Mouse (Mus musculus): ENCODE results near the gene Nadsyn1. TPM values are rescaled to one million over a fixed set of nuclear protein-coding genes. Genes with fewer than 3 reads are reported as not detected.

Nadsyn1 gene
- polyA plus RNA-seq (2014; fragmentation: Nextera tagmentation; extraction: Ambion mirVana): 6.5 and 7.1 TPM in 2 replicates

- under 1% methylated on average over 40 of the region's 40 CpGs for WGBS
Observed at GRCm38 (mm10) chr7:143822375-143823265, at the start of gene Nadsyn1, which contains the start of gene Dhcr7. Nadsyn1 (minus strand) TSS chr7:143822849. Dhcr7 (plus strand) TSS chr7:143823145.

GRCm38 (mm10) chr7:143868874-143869273 is 46.2 kb upstream of the Nadsyn1 start:
- H3K4me1 ChIP-seq (ENCODE audit: control insufficient read depth, insufficient read depth, low read length): no peaks in the 10 kb centered on the region
- H3K4me2 ChIP-seq (ENCODE audit: low read length): no peak overlapping the region
- no peaks in the 10 kb centered on the region for H3K9me3 ChIP-seq (ENCODE audit: control insufficient read depth, low read length)
- no peak for ATAC-seq (ENCODE audit: low FRiP score, low TSS enrichment)
- no peaks in the 10 kb centered on the region for H3K27me3 ChIP-seq (ENCODE audit: control insufficient read depth, insufficient read depth, low read length)
- no peak for DNase-seq
- H3K4me3 ChIP-seq (replicated peaks; ENCODE audit: low read depth, low read length): no peak overlapping the region
- H3K36me3 ChIP-seq (ENCODE audit: control insufficient read depth, insufficient read depth, low read length): no peaks in the 10 kb centered on the region
- no peak overlapping the region for H3K9ac ChIP-seq (replicated peaks; ENCODE audit: low read length)
- WGBS: 89% methylated on average over 4 of the region's 4 CpGs
- H3K27ac ChIP-seq (replicated peaks; ENCODE audit: low read depth, low read length): no peak overlapping the region

More at GRCm38 (mm10) chr7:143822375-143823265, at the start of gene Nadsyn1, which contains the start of gene Dhcr7:
- Histone ChIP-seq H3K4me3 (replicated peaks; ENCODE audit: low read depth, low read length) (peak within 1 kb of the TSS; percentile 55), H3K4me1 (ENCODE audit: control insufficient read depth, insufficient read depth, low read length) (peaks cover 12% of the 10 kb centered on the region), H3K9ac (replicated peaks; ENCODE audit: low read length) (peak within 1 kb of the TSS; percentile 62), H3K4me2 (ENCODE audit: low read length) (peak within 1 kb of the TSS; percentile 63), H3K9me3 (ENCODE audit: control insufficient read depth, low read length) (no peaks in the 10 kb centered on the region), H3K27me3 (ENCODE audit: control insufficient read depth, insufficient read depth, low read length) (no peaks in the 10 kb centered on the region), H3K36me3 (ENCODE audit: control insufficient read depth, insufficient read depth, low read length) (0 out of 2 replicates have a peak, but pooled peaks cover 7% of the 10 kb centered on the region), H3K27ac (replicated peaks; ENCODE audit: low read depth, low read length) (peak within 1 kb of the TSS; percentile 71)
- DNase-seq: peak; percentile 99
- ATAC-seq (ENCODE audit: low FRiP score, low TSS enrichment): peak; percentile 99

DNA sequence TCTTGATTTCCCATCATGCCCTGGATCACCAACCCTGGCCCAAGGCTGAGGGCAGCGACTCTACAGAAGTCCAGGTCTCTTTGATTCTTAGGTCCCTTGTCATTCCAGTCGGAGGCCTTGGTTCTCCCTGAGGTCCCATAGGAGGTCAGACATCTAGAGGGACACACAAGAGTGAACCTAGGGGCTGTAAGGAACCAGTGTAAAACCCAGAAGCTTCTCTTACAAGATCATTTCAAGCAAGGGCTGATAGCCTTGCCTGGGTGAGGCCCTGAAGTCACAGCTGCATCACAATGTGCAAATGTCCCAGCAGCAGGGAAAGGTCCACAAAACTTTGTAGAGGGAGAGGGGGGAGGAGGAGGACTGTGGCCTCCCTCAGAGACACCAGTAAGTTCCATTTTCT is 43.9 kb upstream of the Nadsyn1 start, which contains the start of gene Gm498:
Gene Gm498, plus strand, starts transcription at position 301 of the 400 bp plus-strand sequence.
- H3K9ac ChIP-seq (replicated peaks; ENCODE audit: low read length): no peak within 1 kb of the TSS
- no peak within 1 kb of the TSS for H3K27ac ChIP-seq (replicated peaks; ENCODE audit: low read depth, low read length)
- H3K27me3 ChIP-seq (ENCODE audit: control insufficient read depth, insufficient read depth, low read length): no peaks in the 10 kb centered on the region
- 90% methylated on average over 2 of the region's 2 CpGs for WGBS
- H3K4me3 ChIP-seq (replicated peaks; ENCODE audit: low read depth, low read length): no peak within 1 kb of the TSS
- no peak for ATAC-seq (ENCODE audit: low FRiP score, low TSS enrichment)
- no peaks in the 10 kb centered on the region for H3K36me3 ChIP-seq (ENCODE audit: control insufficient read depth, insufficient read depth, low read length)
- no peak within 1 kb of the TSS for H3K4me2 ChIP-seq (ENCODE audit: low read length)
- H3K4me1 ChIP-seq (ENCODE audit: control insufficient read depth, insufficient read depth, low read length): no peaks in the 10 kb centered on the region
- no peaks in the 10 kb centered on the region for H3K9me3 ChIP-seq (ENCODE audit: control insufficient read depth, low read length)
- no peak for DNase-seq

DNA sequence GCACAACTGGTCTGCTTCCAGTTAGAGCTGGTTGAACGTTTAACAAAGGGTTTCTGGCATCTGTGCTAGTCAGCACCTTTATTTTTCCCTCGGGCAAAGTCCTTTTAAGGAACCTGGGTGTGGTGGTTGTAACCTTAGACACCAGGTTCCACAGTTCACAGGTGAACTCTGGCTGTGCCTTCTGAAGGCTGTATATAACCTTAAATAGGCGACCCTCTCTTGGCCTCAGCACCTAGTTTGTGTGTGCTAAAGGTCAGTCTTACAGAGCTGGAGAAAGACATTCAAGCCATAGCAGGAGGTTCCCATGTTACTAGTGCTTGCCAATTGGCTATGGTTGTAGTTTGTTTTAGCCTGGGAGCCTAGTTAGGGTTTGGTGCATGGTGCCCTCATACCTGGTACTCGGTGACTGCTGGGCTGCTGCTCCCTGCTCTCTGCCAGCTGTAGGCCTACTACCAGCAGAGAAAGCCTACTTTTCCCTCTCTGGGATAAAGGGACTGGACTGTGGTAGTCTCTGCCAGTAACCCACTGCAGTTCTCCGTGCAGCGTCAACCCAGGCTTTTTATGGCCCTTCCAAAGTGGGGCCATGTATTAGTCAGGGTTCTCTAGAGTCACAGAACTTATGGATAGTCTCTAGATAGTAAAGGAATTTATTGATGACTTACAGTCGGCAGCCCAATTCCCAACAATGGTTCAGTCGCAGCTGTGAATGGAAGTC is 26.3 kb upstream of the Nadsyn1 start:
- no peak overlapping the region for H3K27ac ChIP-seq (replicated peaks; ENCODE audit: low read depth, low read length)
- H3K9ac ChIP-seq (replicated peaks; ENCODE audit: low read length): no peak overlapping the region
- ATAC-seq (ENCODE audit: low FRiP score, low TSS enrichment): no peak
- no peaks in the 10 kb centered on the region for H3K9me3 ChIP-seq (ENCODE audit: control insufficient read depth, low read length)
- H3K4me1 ChIP-seq (ENCODE audit: control insufficient read depth, insufficient read depth, low read length): no peaks in the 10 kb centered on the region
- H3K27me3 ChIP-seq (ENCODE audit: control insufficient read depth, insufficient read depth, low read length): no peaks in the 10 kb centered on the region
- WGBS: 96% methylated on average over 7 of the region's 8 CpGs
- H3K36me3 ChIP-seq (ENCODE audit: control insufficient read depth, insufficient read depth, low read length): peaks cover 52% of the 10 kb centered on the region
- DNase-seq: no peak
- H3K4me2 ChIP-seq (ENCODE audit: low read length): no peak overlapping the region
- H3K4me3 ChIP-seq (replicated peaks; ENCODE audit: low read depth, low read length): no peak overlapping the region

- no peak overlapping the region for H3K9ac ChIP-seq (replicated peaks; ENCODE audit: low read length)
- no peak overlapping the region for H3K27ac ChIP-seq (replicated peaks; ENCODE audit: low read depth, low read length)
- H3K4me2 ChIP-seq (ENCODE audit: low read length): no peak overlapping the region
- peaks cover 59% of the 10 kb centered on the region for H3K36me3 ChIP-seq (ENCODE audit: control insufficient read depth, insufficient read depth, low read length)
- no peaks in the 10 kb centered on the region for H3K9me3 ChIP-seq (ENCODE audit: control insufficient read depth, low read length)
- no peaks in the 10 kb centered on the region for H3K27me3 ChIP-seq (ENCODE audit: control insufficient read depth, insufficient read depth, low read length)
- no peaks in the 10 kb centered on the region for H3K4me1 ChIP-seq (ENCODE audit: control insufficient read depth, insufficient read depth, low read length)
- ATAC-seq (ENCODE audit: low FRiP score, low TSS enrichment): no peak
- no peak for DNase-seq
- H3K4me3 ChIP-seq (replicated peaks; ENCODE audit: low read depth, low read length): no peak overlapping the region
- WGBS: 87% methylated on average over 5 of the region's 5 CpGs
Observed at GRCm38 (mm10) chr7:143848127-143848767, 25.6 kb upstream of the Nadsyn1 start.

GRCm38 (mm10) chr7:143841301-143841700 is 18.7 kb upstream of the Nadsyn1 start:
- no peak overlapping the region for H3K9ac ChIP-seq (replicated peaks; ENCODE audit: low read length)
- no peaks in the 10 kb centered on the region for H3K27me3 ChIP-seq (ENCODE audit: control insufficient read depth, insufficient read depth, low read length)
- no peaks in the 10 kb centered on the region for H3K9me3 ChIP-seq (ENCODE audit: control insufficient read depth, low read length)
- peaks cover 87% of the 10 kb centered on the region for H3K36me3 ChIP-seq (ENCODE audit: control insufficient read depth, insufficient read depth, low read length)
- no peak overlapping the region for H3K4me3 ChIP-seq (replicated peaks; ENCODE audit: low read depth, low read length)
- ATAC-seq (ENCODE audit: low FRiP score, low TSS enrichment): no peak
- DNase-seq: no peak
- no peak overlapping the region for H3K4me2 ChIP-seq (ENCODE audit: low read length)
- no peak overlapping the region for H3K27ac ChIP-seq (replicated peaks; ENCODE audit: low read depth, low read length)
- 0 out of 2 replicates have a peak, but pooled peaks cover 2% of the 10 kb centered on the region for H3K4me1 ChIP-seq (ENCODE audit: control insufficient read depth, insufficient read depth, low read length)
- 98% methylated on average over 8 of the region's 8 CpGs for WGBS

DNA sequence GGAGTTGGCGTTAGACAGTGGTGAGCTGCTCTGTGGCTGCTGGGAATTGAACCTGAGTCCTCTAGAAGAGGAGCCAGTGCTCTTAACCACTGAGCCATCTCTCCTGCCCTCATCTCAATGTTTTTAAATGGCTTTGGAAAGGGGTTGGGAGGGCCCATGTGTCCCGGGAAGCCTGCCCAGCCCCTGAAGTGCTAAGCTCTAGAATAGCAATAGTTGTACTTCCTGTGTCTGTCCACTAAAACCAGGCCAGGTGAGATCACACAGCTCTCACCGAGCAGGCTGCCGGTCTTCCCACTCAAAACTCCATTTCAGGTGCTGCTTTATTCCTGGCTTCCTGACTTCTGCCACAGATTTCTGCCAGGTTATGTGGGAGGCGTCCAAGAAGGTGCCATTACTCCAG is 17.5 kb upstream of the Nadsyn1 start:
- WGBS: 91% methylated on average over 5 of the region's 5 CpGs
- Histone ChIP-seq H3K36me3 (ENCODE audit: control insufficient read depth, insufficient read depth, low read length) (peaks cover 76% of the 10 kb centered on the region), H3K4me1 (ENCODE audit: control insufficient read depth, insufficient read depth, low read length) (0 out of 2 replicates have a peak, but pooled peaks cover 3% of the 10 kb centered on the region), H3K27me3 (ENCODE audit: control insufficient read depth, insufficient read depth, low read length) (no peaks in the 10 kb centered on the region), H3K4me2 (ENCODE audit: low read length) (no peak overlapping the region), H3K9me3 (ENCODE audit: control insufficient read depth, low read length) (no peaks in the 10 kb centered on the region), H3K9ac (replicated peaks; ENCODE audit: low read length) (no peak overlapping the region), H3K4me3 (replicated peaks; ENCODE audit: low read depth, low read length) (no peak overlapping the region), H3K27ac (replicated peaks; ENCODE audit: low read depth, low read length) (no peak overlapping the region)
- no peak for ATAC-seq (ENCODE audit: low FRiP score, low TSS enrichment)
- no peak for DNase-seq

GRCm38 (mm10) chr7:143837705-143838358 is 15.2 kb upstream of the Nadsyn1 start:
- Histone ChIP-seq H3K4me1 (ENCODE audit: control insufficient read depth, insufficient read depth, low read length) (peaks cover 19% of the 10 kb centered on the region), H3K27ac (replicated peaks; ENCODE audit: low read depth, low read length) (no peak overlapping the region), H3K4me3 (replicated peaks; ENCODE audit: low read depth, low read length) (no peak overlapping the region), H3K4me2 (ENCODE audit: low read length) (no peak overlapping the region), H3K27me3 (ENCODE audit: control insufficient read depth, insufficient read depth, low read length) (no peaks in the 10 kb centered on the region), H3K36me3 (ENCODE audit: control insufficient read depth, insufficient read depth, low read length) (peaks cover 53% of the 10 kb centered on the region), H3K9ac (replicated peaks; ENCODE audit: low read length) (no peak overlapping the region), H3K9me3 (ENCODE audit: control insufficient read depth, low read length) (no peaks in the 10 kb centered on the region)
- DNase-seq (no peak), ATAC-seq (ENCODE audit: low FRiP score, low TSS enrichment) (no peak)
- WGBS: 91% methylated on average over 3 of the region's 3 CpGs
